Mouse (Mus musculus): ENCODE measurements at regions not wholly inside any gene's neighbourhood (a gene's known extent, or its start where the extent isn't known, plus 50 kb on each side); places are given as distances from the start of the nearest gene placed in this dataset.
A peak's percentile ranks its signal among the peaks of the same experiment; 100 is the strongest.
"Not testable (repeated sequence)": the region's sequence is repeated elsewhere in the genome, so short reads cannot be mapped to it uniquely, and the experiment has no call there.

GRCm38 (mm10) chr14:14515918-14516317 is 114.8 kb downstream of the Olfr721-ps1 start:
- no peaks in the 10 kb centered on the region for H3K27me3 ChIP-seq (ENCODE audit: insufficient read depth, low read length)
- H3K4me2 ChIP-seq (replicated peaks; ENCODE audit: low read depth, low read length) = no peak overlapping the region
- 43% methylated on average over 5 of the region's 5 CpGs for WGBS
- no peak overlapping the region for H3K4me3 ChIP-seq (ENCODE audit: low read length)
- no peak overlapping the region for H3K27ac ChIP-seq (ENCODE audit: low read length)
- H3K9me3 ChIP-seq (ENCODE audit: low read length) = no peaks in the 10 kb centered on the region
- H3K36me3 ChIP-seq (ENCODE audit: insufficient read depth, low read length) = no peaks in the 10 kb centered on the region
- H3K9ac ChIP-seq (replicated peaks; ENCODE audit: low read length) = no peak overlapping the region
- H3K4me1 ChIP-seq (ENCODE audit: insufficient read depth, low read length) = no peaks in the 10 kb centered on the region
- ATAC-seq (ENCODE audit: low FRiP score, low TSS enrichment) = no peak

- 68% methylated on average over 1 of the region's 1 CpGs for WGBS
- Histone ChIP-seq H3K27me3 (ENCODE audit: insufficient read depth, low read length) (no peaks in the 10 kb centered on the region), H3K4me3 (ENCODE audit: low read length) (no peak overlapping the region), H3K4me2 (replicated peaks; ENCODE audit: low read depth, low read length) (no peak overlapping the region), H3K27ac (ENCODE audit: low read length) (no peak overlapping the region), H3K9me3 (ENCODE audit: low read length) (no peaks in the 10 kb centered on the region), H3K36me3 (ENCODE audit: insufficient read depth, low read length) (no peaks in the 10 kb centered on the region), H3K4me1 (ENCODE audit: insufficient read depth, low read length) (no peaks in the 10 kb centered on the region), H3K9ac (replicated peaks; ENCODE audit: low read length) (no peak overlapping the region)
- no peak for ATAC-seq (ENCODE audit: low FRiP score, low TSS enrichment)
Observed at GRCm38 (mm10) chr14:14518027-14518426, 116.9 kb downstream of the Olfr721-ps1 start.

DNA sequence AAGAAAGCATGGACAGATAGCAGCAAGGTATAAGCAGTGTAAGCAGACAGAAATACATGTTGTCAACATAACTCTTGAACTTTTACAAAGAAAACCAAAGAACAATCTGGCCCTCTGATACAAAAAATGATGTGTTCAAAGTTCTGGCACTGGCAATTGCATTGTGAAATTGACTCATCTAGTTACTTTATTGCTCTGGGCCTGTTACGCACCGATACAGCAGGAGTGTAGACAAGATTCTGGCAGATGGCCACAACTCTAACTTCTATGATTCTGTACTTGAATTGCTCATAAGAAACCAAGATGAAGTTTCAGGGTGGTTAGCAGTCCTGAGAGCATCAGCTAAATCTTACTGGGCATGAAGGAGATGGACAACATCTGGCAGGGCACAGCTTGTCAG is 117.7 kb downstream of the Olfr721-ps1 start:
- Histone ChIP-seq H3K4me2 (replicated peaks; ENCODE audit: low read depth, low read length) (no peak overlapping the region), H3K4me3 (ENCODE audit: low read length) (no peak overlapping the region), H3K4me1 (ENCODE audit: insufficient read depth, low read length) (no peaks in the 10 kb centered on the region), H3K9me3 (ENCODE audit: low read length) (no peaks in the 10 kb centered on the region), H3K9ac (replicated peaks; ENCODE audit: low read length) (no peak overlapping the region), H3K36me3 (ENCODE audit: insufficient read depth, low read length) (no peaks in the 10 kb centered on the region), H3K27ac (ENCODE audit: low read length) (no peak overlapping the region), H3K27me3 (ENCODE audit: insufficient read depth, low read length) (no peaks in the 10 kb centered on the region)
- ATAC-seq (ENCODE audit: low FRiP score, low TSS enrichment) = no peak
- 69% methylated on average over 2 of the region's 2 CpGs for whole genome bisulfite sequencing

- no peak for ATAC-seq (ENCODE audit: low FRiP score, low TSS enrichment)
- Histone ChIP-seq H3K9ac (replicated peaks; ENCODE audit: low read length) (no peak overlapping the region), H3K36me3 (ENCODE audit: insufficient read depth, low read length) (no peaks in the 10 kb centered on the region), H3K4me1 (ENCODE audit: insufficient read depth, low read length) (no peaks in the 10 kb centered on the region), H3K27me3 (ENCODE audit: insufficient read depth, low read length) (no peaks in the 10 kb centered on the region), H3K27ac (ENCODE audit: low read length) (no peak overlapping the region), H3K9me3 (ENCODE audit: low read length) (no peaks in the 10 kb centered on the region), H3K4me3 (ENCODE audit: low read length) (no peak overlapping the region), H3K4me2 (replicated peaks; ENCODE audit: low read depth, low read length) (no peak overlapping the region)
Observed at GRCm38 (mm10) chr14:14520195-14520594, 119.1 kb downstream of the Olfr721-ps1 start.

- not testable (repeated sequence) for ATAC-seq (ENCODE audit: low FRiP score, low TSS enrichment); H3K4me1 ChIP-seq (ENCODE audit: insufficient read depth, low read length); H3K9ac ChIP-seq (replicated peaks; ENCODE audit: low read length); H3K36me3 ChIP-seq (ENCODE audit: insufficient read depth, low read length); H3K27ac ChIP-seq (ENCODE audit: low read length); H3K4me2 ChIP-seq (replicated peaks; ENCODE audit: low read depth, low read length); H3K4me3 ChIP-seq (ENCODE audit: low read length); H3K9me3 ChIP-seq (ENCODE audit: low read length); H3K27me3 ChIP-seq (ENCODE audit: insufficient read depth, low read length)
- WGBS = 27% methylated on average over 6 of the region's 6 CpGs
Observed at GRCm38 (mm10) chr14:14521331-14521730, 120.2 kb downstream of the Olfr721-ps1 start.

DNA sequence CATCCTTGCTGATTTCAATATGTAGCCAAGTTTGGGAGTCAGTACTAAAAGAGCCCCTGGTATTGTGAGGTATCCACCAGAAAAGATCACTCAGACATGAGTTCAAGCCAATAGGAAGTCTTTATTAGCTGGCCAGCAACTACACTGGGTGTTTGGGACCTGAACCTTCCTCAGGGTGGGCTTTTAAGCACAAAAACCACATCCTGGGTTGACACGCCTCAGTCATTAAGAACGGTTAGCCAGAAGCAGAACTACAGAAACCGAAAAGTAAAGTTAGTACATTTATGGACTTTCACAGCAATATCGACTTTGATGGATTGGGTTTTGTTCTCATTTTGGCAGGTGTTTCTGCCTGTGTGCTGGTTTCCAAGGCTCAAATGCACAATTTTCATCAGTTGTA is 124.1 kb downstream of the Olfr721-ps1 start:
- Histone ChIP-seq H3K27me3 (ENCODE audit: insufficient read depth, low read length) (no peaks in the 10 kb centered on the region), H3K36me3 (ENCODE audit: insufficient read depth, low read length) (no peaks in the 10 kb centered on the region), H3K4me1 (ENCODE audit: insufficient read depth, low read length) (no peaks in the 10 kb centered on the region), H3K9ac (replicated peaks; ENCODE audit: low read length) (no peak overlapping the region), H3K9me3 (ENCODE audit: low read length) (no peaks in the 10 kb centered on the region), H3K4me3 (ENCODE audit: low read length) (no peak overlapping the region), H3K4me2 (replicated peaks; ENCODE audit: low read depth, low read length) (no peak overlapping the region), H3K27ac (ENCODE audit: low read length) (no peak overlapping the region)
- ATAC-seq (ENCODE audit: low FRiP score, low TSS enrichment) = no peak
- 84% methylated on average over 4 of the region's 4 CpGs for WGBS

GRCm38 (mm10) chr14:14528437-14528836 is 127.3 kb downstream of the Olfr721-ps1 start:
- no peak overlapping the region for H3K9ac ChIP-seq (replicated peaks; ENCODE audit: low read length)
- H3K4me1 ChIP-seq (ENCODE audit: insufficient read depth, low read length) = no peaks in the 10 kb centered on the region
- no peaks in the 10 kb centered on the region for H3K27me3 ChIP-seq (ENCODE audit: insufficient read depth, low read length)
- ATAC-seq (ENCODE audit: low FRiP score, low TSS enrichment) = no peak
- no peaks in the 10 kb centered on the region for H3K36me3 ChIP-seq (ENCODE audit: insufficient read depth, low read length)
- WGBS = 74% methylated on average over 1 of the region's 1 CpGs
- H3K4me3 ChIP-seq (ENCODE audit: low read length) = no peak overlapping the region
- no peaks in the 10 kb centered on the region for H3K9me3 ChIP-seq (ENCODE audit: low read length)
- no peak overlapping the region for H3K27ac ChIP-seq (ENCODE audit: low read length)
- no peak overlapping the region for H3K4me2 ChIP-seq (replicated peaks; ENCODE audit: low read depth, low read length)

- Histone ChIP-seq H3K4me2 (replicated peaks; ENCODE audit: low read depth, low read length) (no peak overlapping the region), H3K9me3 (ENCODE audit: low read length) (no peaks in the 10 kb centered on the region), H3K4me1 (ENCODE audit: insufficient read depth, low read length) (no peaks in the 10 kb centered on the region), H3K27ac (ENCODE audit: low read length) (no peak overlapping the region), H3K27me3 (ENCODE audit: insufficient read depth, low read length) (0 out of 2 replicates have a peak, but pooled peaks cover 5% of the 10 kb centered on the region), H3K9ac (replicated peaks; ENCODE audit: low read length) (no peak overlapping the region), H3K4me3 (ENCODE audit: low read length) (no peak overlapping the region), H3K36me3 (ENCODE audit: insufficient read depth, low read length) (no peaks in the 10 kb centered on the region)
- ATAC-seq (ENCODE audit: low FRiP score, low TSS enrichment) = no peak
Observed at GRCm38 (mm10) chr14:14541206-14541605, 140.1 kb downstream of the Olfr721-ps1 start.

DNA sequence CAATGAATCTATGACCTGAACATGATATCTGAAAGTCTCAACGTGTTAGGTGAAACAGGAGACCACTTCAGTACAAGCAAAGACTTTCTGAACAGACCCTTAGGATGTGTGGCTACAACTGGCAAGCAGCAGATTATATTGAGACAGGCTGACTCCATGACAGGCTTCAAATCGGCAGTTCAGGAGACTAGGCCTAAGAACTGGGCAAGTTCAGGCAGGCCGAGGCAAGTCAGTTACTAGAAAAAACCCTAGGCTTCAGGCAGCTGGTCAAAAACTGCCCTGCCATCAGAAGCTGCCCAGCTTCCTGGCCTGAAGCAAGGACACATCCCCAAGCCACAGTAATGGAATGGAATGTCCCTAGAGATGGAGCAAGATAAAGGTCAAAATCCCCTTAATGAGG is 140.6 kb downstream of the Olfr721-ps1 start:
- ATAC-seq (ENCODE audit: low FRiP score, low TSS enrichment) = no peak
- Histone ChIP-seq H3K4me1 (ENCODE audit: insufficient read depth, low read length) (no peaks in the 10 kb centered on the region), H3K27me3 (ENCODE audit: insufficient read depth, low read length) (0 out of 2 replicates have a peak, but pooled peaks cover 5% of the 10 kb centered on the region), H3K9ac (replicated peaks; ENCODE audit: low read length) (no peak overlapping the region), H3K4me2 (replicated peaks; ENCODE audit: low read depth, low read length) (no peak overlapping the region), H3K4me3 (ENCODE audit: low read length) (no peak overlapping the region), H3K27ac (ENCODE audit: low read length) (no peak overlapping the region), H3K9me3 (ENCODE audit: low read length) (no peaks in the 10 kb centered on the region), H3K36me3 (ENCODE audit: insufficient read depth, low read length) (no peaks in the 10 kb centered on the region)
- WGBS = 61% methylated on average over 3 of the region's 3 CpGs

GRCm38 (mm10) chr14:14544236-14544635 is 143.1 kb downstream of the Olfr721-ps1 start:
- Histone ChIP-seq H3K4me3 (ENCODE audit: low read length) (no peak overlapping the region), H3K36me3 (ENCODE audit: insufficient read depth, low read length) (no peaks in the 10 kb centered on the region), H3K4me1 (ENCODE audit: insufficient read depth, low read length) (no peaks in the 10 kb centered on the region), H3K4me2 (replicated peaks; ENCODE audit: low read depth, low read length) (no peak overlapping the region), H3K9ac (replicated peaks; ENCODE audit: low read length) (no peak overlapping the region), H3K27ac (ENCODE audit: low read length) (no peak overlapping the region), H3K27me3 (ENCODE audit: insufficient read depth, low read length) (0 out of 2 replicates have a peak, but pooled peaks cover 5% of the 10 kb centered on the region), H3K9me3 (ENCODE audit: low read length) (no peaks in the 10 kb centered on the region)
- ATAC-seq (ENCODE audit: low FRiP score, low TSS enrichment) = peak; percentile 74; the same call in 1 of the 2 replicates
- 52% methylated on average over 7 of the region's 7 CpGs for WGBS

GRCm38 (mm10) chr14:14552201-14552600 is 149.9 kb upstream of the Slc4a7 start:
- Histone ChIP-seq H3K36me3 (ENCODE audit: insufficient read depth, low read length) (no peaks in the 10 kb centered on the region), H3K4me3 (ENCODE audit: low read length) (no peak overlapping the region), H3K27me3 (ENCODE audit: insufficient read depth, low read length) (no peaks in the 10 kb centered on the region), H3K9ac (replicated peaks; ENCODE audit: low read length) (no peak overlapping the region), H3K4me1 (ENCODE audit: insufficient read depth, low read length) (no peaks in the 10 kb centered on the region), H3K27ac (ENCODE audit: low read length) (no peak overlapping the region), H3K4me2 (replicated peaks; ENCODE audit: low read depth, low read length) (no peak overlapping the region), H3K9me3 (ENCODE audit: low read length) (no peaks in the 10 kb centered on the region)
- no peak for ATAC-seq (ENCODE audit: low FRiP score, low TSS enrichment)
- 48% methylated on average over 2 of the region's 2 CpGs for WGBS

All from kidney, embryonic 16.5 days (tissue).